Mouse (Mus musculus): ENCODE measurements at regions not wholly inside any gene's neighbourhood (a gene's known extent, or its start where the extent isn't known, plus 50 kb on each side); places are given as distances from the start of the nearest gene placed in this dataset.

- Histone ChIP-seq H3K4me1 (replicated peaks; ENCODE audit: control insufficient read depth, insufficient read depth, low read length) (no peaks in the 10 kb centered on the region), H3K4me3 (ENCODE audit: low read length) (no peak overlapping the region), H3K9me3 (ENCODE audit: control insufficient read depth, low read length) (no peaks in the 10 kb centered on the region), H3K27me3 (ENCODE audit: control insufficient read depth, insufficient read depth, low read depth, low read length) (no peaks in the 10 kb centered on the region), H3K27ac (ENCODE audit: low read length) (no peak overlapping the region), H3K4me2 (ENCODE audit: low read depth, low read length) (no peak overlapping the region), H3K36me3 (ENCODE audit: control insufficient read depth, insufficient read depth, low read length) (no peaks in the 10 kb centered on the region), H3K9ac (ENCODE audit: low read length) (no peak overlapping the region)
- ATAC-seq (ENCODE audit: low read depth), result no peak
- 71% methylated on average over 3 of the region's 3 CpGs for WGBS
These were observed 60.4 kb upstream of the Prdx6b start for GRCm38 (mm10) chr2:80231891-80232290.

DNA sequence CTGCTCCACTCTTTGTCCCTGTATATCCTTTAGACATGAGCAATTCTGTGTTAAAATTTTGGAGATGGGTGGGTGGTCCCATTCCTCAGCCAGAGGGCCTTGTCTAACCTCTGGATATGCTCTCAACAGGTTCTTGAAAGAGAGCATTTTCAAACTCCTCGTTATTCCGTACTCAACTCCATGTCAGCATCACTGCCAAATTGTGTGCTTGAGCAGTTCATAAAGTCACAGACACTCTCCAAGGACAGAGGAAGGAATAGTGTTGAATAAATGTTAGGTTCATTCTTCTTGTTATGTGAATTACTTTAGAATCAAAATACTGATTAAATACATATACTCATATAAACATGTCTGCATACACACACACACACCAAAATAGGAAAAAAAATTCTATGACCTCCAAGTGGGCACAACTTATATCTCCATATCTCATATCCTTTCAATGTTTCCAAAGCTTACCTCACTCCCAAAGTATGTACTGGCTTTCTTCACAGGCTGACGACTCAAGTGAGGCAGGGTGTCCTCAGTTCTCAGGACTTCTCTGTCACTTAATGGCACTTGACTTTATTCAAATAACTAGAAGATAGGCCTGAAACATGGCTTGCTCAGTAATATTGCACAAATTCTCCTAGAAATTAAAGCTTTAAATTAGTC is 75.9 kb upstream of the Pde1a start:
- Histone ChIP-seq H3K9ac (ENCODE audit: low read length) (no peak overlapping the region), H3K27me3 (ENCODE audit: control insufficient read depth, insufficient read depth, low read depth, low read length) (no peaks in the 10 kb centered on the region), H3K9me3 (ENCODE audit: control insufficient read depth, low read length) (no peaks in the 10 kb centered on the region), H3K4me3 (ENCODE audit: low read length) (no peak overlapping the region), H3K4me1 (replicated peaks; ENCODE audit: control insufficient read depth, insufficient read depth, low read length) (no peaks in the 10 kb centered on the region), H3K4me2 (ENCODE audit: low read depth, low read length) (no peak overlapping the region), H3K36me3 (ENCODE audit: control insufficient read depth, insufficient read depth, low read length) (no peaks in the 10 kb centered on the region), H3K27ac (ENCODE audit: low read length) (no peak overlapping the region)
- 37% methylated on average over 3 of the region's 3 CpGs for WGBS
- ATAC-seq (ENCODE audit: low read depth), result peak; percentile 56

GRCm38 (mm10) chr2:80203486-80203885 is 74.2 kb upstream of the Pde1a start:
- Histone ChIP-seq H3K4me3 (ENCODE audit: low read length) (no peak overlapping the region), H3K4me1 (replicated peaks; ENCODE audit: control insufficient read depth, insufficient read depth, low read length) (no peaks in the 10 kb centered on the region), H3K9ac (ENCODE audit: low read length) (no peak overlapping the region), H3K9me3 (ENCODE audit: control insufficient read depth, low read length) (no peaks in the 10 kb centered on the region), H3K27me3 (ENCODE audit: control insufficient read depth, insufficient read depth, low read depth, low read length) (no peaks in the 10 kb centered on the region), H3K4me2 (ENCODE audit: low read depth, low read length) (no peak overlapping the region), H3K36me3 (ENCODE audit: control insufficient read depth, insufficient read depth, low read length) (no peaks in the 10 kb centered on the region), H3K27ac (ENCODE audit: low read length) (no peak overlapping the region)
- ATAC-seq (ENCODE audit: low read depth), result peak; percentile 80

DNA sequence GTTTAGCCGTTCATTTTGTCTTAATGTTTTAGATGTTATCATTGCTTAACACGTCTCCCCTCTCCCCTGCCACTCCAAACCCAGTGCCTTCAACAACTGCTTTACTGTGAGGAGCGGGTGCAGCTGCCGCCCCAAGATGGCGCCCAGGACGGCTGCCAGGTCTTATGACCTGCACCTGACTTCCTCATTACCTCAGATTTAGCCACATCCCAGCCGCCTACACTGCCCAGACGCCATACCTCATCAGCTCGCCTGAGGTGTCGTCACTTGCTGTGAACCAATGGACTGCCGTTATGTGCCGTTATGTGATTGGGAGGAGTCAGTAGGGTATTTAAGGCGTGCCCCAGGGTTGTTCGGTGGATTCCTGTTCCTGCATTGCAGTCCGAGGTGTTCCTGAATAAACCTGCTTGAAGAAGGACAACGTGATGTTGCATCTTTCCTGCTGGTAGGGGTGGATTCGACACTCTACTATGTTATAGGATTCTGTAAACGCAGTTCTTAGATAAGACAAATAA is 66.7 kb upstream of the Pde1a start:
- no peak for ATAC-seq (ENCODE audit: low read depth)
- Histone ChIP-seq H3K4me2 (ENCODE audit: low read depth, low read length) (no peak overlapping the region), H3K27ac (ENCODE audit: low read length) (no peak overlapping the region), H3K9ac (ENCODE audit: low read length) (no peak overlapping the region), H3K4me3 (ENCODE audit: low read length) (no peak overlapping the region), H3K36me3 (ENCODE audit: control insufficient read depth, insufficient read depth, low read length) (no peaks in the 10 kb centered on the region), H3K9me3 (ENCODE audit: control insufficient read depth, low read length) (no peaks in the 10 kb centered on the region), H3K4me1 (replicated peaks; ENCODE audit: control insufficient read depth, insufficient read depth, low read length) (no peaks in the 10 kb centered on the region), H3K27me3 (ENCODE audit: control insufficient read depth, insufficient read depth, low read depth, low read length) (no peaks in the 10 kb centered on the region)
- WGBS, result 85% methylated on average over 18 of the region's 18 CpGs

DNA sequence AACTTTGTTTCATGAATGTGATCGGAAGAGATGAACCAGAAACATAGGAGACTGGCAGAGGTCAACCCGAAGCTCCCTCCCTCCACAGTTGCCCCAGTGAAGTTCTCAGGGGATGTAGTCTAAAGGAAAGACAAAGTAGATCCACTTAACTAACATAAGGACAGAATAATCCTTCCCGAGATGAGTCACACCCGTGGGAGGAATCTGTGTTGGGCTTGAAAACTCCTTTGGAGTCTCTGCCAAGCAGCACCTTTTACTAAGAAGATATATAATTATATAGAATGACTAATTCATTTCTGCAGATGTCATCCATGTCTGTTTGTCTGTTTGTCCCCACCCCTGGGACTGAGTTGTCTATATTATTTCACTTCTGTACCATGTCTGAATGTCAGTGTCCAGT is 59.1 kb upstream of the Pde1a start:
- no peak for ATAC-seq (ENCODE audit: low read depth)
- no peak overlapping the region for H3K27ac ChIP-seq (ENCODE audit: low read length)
- no peaks in the 10 kb centered on the region for H3K27me3 ChIP-seq (ENCODE audit: control insufficient read depth, insufficient read depth, low read depth, low read length)
- no peak overlapping the region for H3K9ac ChIP-seq (ENCODE audit: low read length)
- H3K4me2 ChIP-seq (ENCODE audit: low read depth, low read length), result no peak overlapping the region
- H3K4me3 ChIP-seq (ENCODE audit: low read length), result no peak overlapping the region
- 66% methylated on average over 4 of the region's 4 CpGs for WGBS
- H3K36me3 ChIP-seq (ENCODE audit: control insufficient read depth, insufficient read depth, low read length), result no peaks in the 10 kb centered on the region
- no peaks in the 10 kb centered on the region for H3K9me3 ChIP-seq (ENCODE audit: control insufficient read depth, low read length)
- no peaks in the 10 kb centered on the region for H3K4me1 ChIP-seq (replicated peaks; ENCODE audit: control insufficient read depth, insufficient read depth, low read length)

- Histone ChIP-seq H3K27ac (ENCODE audit: low read length) (no peak overlapping the region), H3K4me3 (ENCODE audit: low read length) (no peak overlapping the region), H3K9me3 (ENCODE audit: control insufficient read depth, low read length) (no peaks in the 10 kb centered on the region), H3K36me3 (ENCODE audit: control insufficient read depth, insufficient read depth, low read length) (no peaks in the 10 kb centered on the region), H3K27me3 (ENCODE audit: control insufficient read depth, insufficient read depth, low read depth, low read length) (no peaks in the 10 kb centered on the region), H3K4me1 (replicated peaks; ENCODE audit: control insufficient read depth, insufficient read depth, low read length) (no peaks in the 10 kb centered on the region), H3K9ac (ENCODE audit: low read length) (no peak overlapping the region), H3K4me2 (ENCODE audit: low read depth, low read length) (no peak overlapping the region)
- 90% methylated on average over 4 of the region's 4 CpGs for WGBS
- ATAC-seq (ENCODE audit: low read depth), result no peak
These were observed 57.6 kb upstream of the Pde1a start for GRCm38 (mm10) chr2:80186867-80187266.

Data from lung, embryonic 16.5 days (tissue).